Mouse (Mus musculus) intestine, embryonic 14.5 days (tissue): ENCODE measurements at regions not wholly inside any gene's neighbourhood (a gene's known extent, or its start where the extent isn't known, plus 50 kb on each side); places are given as distances from the start of the nearest gene placed in this dataset.

Experiments used
- ATAC-seq: fragments of 200-750 bp; cut with Nextera tagmentation; replicated peaks from 2 replicates; pipeline ENCODE4 v1.8.0; 2017; ENCODE audit warnings: low read depth, moderate number of reproducible peaks, moderate TSS enrichment, moderate library complexity; ENCODE audit not compliant: low FRiP score, low TSS enrichment
- DNase-seq: peaks from one replicate; pipeline ENCODE4 v3.0.0-alpha.2; 2018; ENCODE audit warnings: low spot score
- H3K27ac ChIP-seq: fragments of 300-500 bp; sonication (generic); 2 replicates; pipeline ENCODE4 v1.5.1; 2014; ENCODE audit warnings: low read depth, mild to moderate bottlenecking, control low read depth
- H3K27me3 ChIP-seq: fragments of 300-500 bp; sonication (generic); replicated peaks from 2 replicates; pipeline ENCODE4 v1.6.1; 2014; ENCODE audit warnings: low read length, control low read depth; ENCODE audit not compliant: control insufficient read depth, insufficient read depth
- H3K36me3 ChIP-seq: fragments of 300-500 bp; sonication (generic); 2 replicates; pipeline ENCODE4 v1.6.1; 2014; ENCODE audit warnings: low read length, control low read depth; ENCODE audit not compliant: control insufficient read depth, insufficient read depth
- H3K4me1 ChIP-seq: fragments of 300-500 bp; sonication (generic); replicated peaks from 2 replicates; pipeline ENCODE4 v1.6.1; 2014; ENCODE audit warnings: low read length, control low read depth, mixed read lengths; ENCODE audit not compliant: control insufficient read depth, insufficient read depth
- H3K4me2 ChIP-seq: fragments of 300-500 bp; sonication (generic); 2 replicates; pipeline ENCODE4 v1.6.1; 2014; ENCODE audit warnings: low read length
- H3K4me3 ChIP-seq: fragments of 300-500 bp; sonication (generic); 2 replicates; pipeline ENCODE4 v1.5.1; 2014; ENCODE audit warnings: low read depth, low read length, control low read depth, mixed read lengths
- H3K9ac ChIP-seq: fragments of 300-500 bp; sonication (generic); 2 replicates; pipeline ENCODE4 v1.6.1; 2014; ENCODE audit warnings: mild to moderate bottlenecking, low read length
- H3K9me3 ChIP-seq: fragments of 300-500 bp; sonication (generic); 2 replicates; pipeline ENCODE4 v1.6.1; 2016; ENCODE audit warnings: low read length, control low read depth; ENCODE audit not compliant: control insufficient read depth
- WGBS: fragments of 180-500 bp; shearing (Covaris S2); extraction: QIAGEN DNeasy Blood & Tissue Kit; methylation state at CpG from one replicate; pipeline ENCODE4 v1.1.7; 2014; 5-methylcytosine and 5-hydroxymethylcytosine counted together

DNA sequence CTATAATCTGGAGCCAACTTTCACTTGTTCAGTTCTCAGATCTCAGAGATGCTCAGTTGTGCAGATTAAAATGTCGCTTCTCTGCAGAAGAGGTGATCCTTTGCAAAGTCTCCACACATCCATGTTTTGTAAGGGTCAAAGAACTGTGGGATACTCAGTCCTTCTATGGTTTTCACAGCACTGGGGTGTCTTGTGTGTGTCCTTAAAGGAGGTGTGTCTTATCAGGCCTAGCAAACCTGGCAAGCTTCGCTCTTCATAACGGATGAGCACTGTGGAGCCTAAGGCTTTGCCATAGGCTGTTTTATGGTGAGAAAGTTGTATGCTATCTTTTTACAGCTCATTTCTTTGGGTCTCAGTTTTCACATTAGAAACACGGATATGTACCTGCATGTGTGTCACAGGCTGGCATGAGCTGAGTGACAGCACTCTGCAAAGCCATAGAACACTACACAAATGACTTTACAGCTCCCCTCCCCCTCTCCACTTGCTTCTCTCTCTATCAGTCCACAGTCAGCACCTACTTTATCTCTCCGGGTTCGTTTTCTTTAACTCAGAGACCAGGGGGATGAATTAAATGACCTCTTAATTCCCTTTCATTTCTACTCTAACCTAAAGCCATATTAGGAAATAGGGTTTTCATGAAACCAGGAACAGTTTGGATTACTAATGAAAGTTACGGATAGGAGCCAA, 49.8 kb upstream of the Picalm start:
- no peak overlapping the region for H3K9ac ChIP-seq
- H3K4me2 ChIP-seq = no peak overlapping the region
- H3K27me3 ChIP-seq = no peaks in the 10 kb centered on the region
- H3K36me3 ChIP-seq = no peaks in the 10 kb centered on the region
- no peak overlapping the region for H3K27ac ChIP-seq
- 52% methylated on average over 7 of the region's 7 CpGs for WGBS
- DNase-seq = no peak
- no peaks in the 10 kb centered on the region for H3K9me3 ChIP-seq
- H3K4me3 ChIP-seq = no peak overlapping the region
- peaks cover 5% of the 10 kb centered on the region; the same call in 1 of the 2 replicates for H3K4me1 ChIP-seq
- ATAC-seq = no peak
